Mouse (Mus musculus) neural tube, embryonic 11.5 days (tissue): ENCODE data around the gene Cpsf4. TPM values are rescaled to one million over a fixed set of nuclear protein-coding genes. Genes with fewer than 3 reads are reported as not detected.
A peak's percentile ranks its signal among the peaks of the same experiment; 100 is the strongest.
"Not testable (repeated sequence)": the region's sequence is repeated elsewhere in the genome, so short reads cannot be mapped to it uniquely, and the experiment has no call there.

Experiments used
- ATAC-seq: fragments of 200-750 bp; cut with Nextera tagmentation; 2 replicates; pipeline ENCODE4 v1.8.0; 2017; ENCODE audit warnings: moderate number of reproducible peaks, mild to moderate bottlenecking, moderate TSS enrichment, moderate library complexity; ENCODE audit not compliant: insufficient read depth, low FRiP score, low TSS enrichment
- DNase-seq: peaks from one replicate; pipeline ENCODE4 v3.0.0-alpha.2; 2015; ENCODE audit warnings: low spot score
- H3K27ac ChIP-seq: fragments of 300-500 bp; sonication (generic); 2 replicates; pipeline ENCODE4 v1.5.1; 2014; ENCODE audit warnings: low read depth, mild to moderate bottlenecking, low read length
- H3K27me3 ChIP-seq: fragments of 300-500 bp; sonication (generic); 2 replicates; pipeline ENCODE4 v1.6.1; 2014; ENCODE audit warnings: mild to moderate bottlenecking, low read length, mixed read lengths; ENCODE audit not compliant: control insufficient read depth, insufficient read depth
- H3K36me3 ChIP-seq: fragments of 300-500 bp; sonication (generic); 2 replicates; pipeline ENCODE4 v1.6.1; 2014; ENCODE audit warnings: mild to moderate bottlenecking, low read length, moderate library complexity, mixed read lengths; ENCODE audit not compliant: control insufficient read depth, insufficient read depth
- H3K4me1 ChIP-seq: fragments of 300-500 bp; sonication (generic); 2 replicates; pipeline ENCODE4 v1.6.1; 2014; ENCODE audit warnings: low read length, mixed read lengths; ENCODE audit not compliant: control insufficient read depth, insufficient read depth
- H3K4me2 ChIP-seq: fragments of 300-500 bp; sonication (generic); 2 replicates; pipeline ENCODE4 v1.6.1; 2014; ENCODE audit warnings: low read depth, mild to moderate bottlenecking, moderate library complexity
- H3K4me3 ChIP-seq: fragments of 300-500 bp; sonication (generic); 2 replicates; pipeline ENCODE4 v1.5.1; 2014; ENCODE audit warnings: low read depth, low read length
- H3K9ac ChIP-seq: fragments of 300-500 bp; sonication (generic); 2 replicates; pipeline ENCODE4 v1.6.1; 2014; ENCODE audit warnings: mild to moderate bottlenecking, low read length
- H3K9me3 ChIP-seq: fragments of 300-500 bp; sonication (generic); 2 replicates; pipeline ENCODE4 v1.6.1; 2016; ENCODE audit warnings: low read length; ENCODE audit not compliant: control insufficient read depth
- WGBS: fragments of 180-500 bp; shearing (Covaris S2); extraction: QIAGEN DNeasy Blood & Tissue Kit; methylation state at CpG from one replicate; pipeline ENCODE4 v1.1.7; 2014; 5-methylcytosine and 5-hydroxymethylcytosine counted together
- polyA plus RNA-seq: library from polyadenylated mRNA; unstranded; fragments of >200 nt; fragmentation: Nextera tagmentation; extraction: Ambion mirVana; gene quantifications from 2 replicates; pipeline ENCODE4 v1.2.1, GENCODE M21; 2014

The Cpsf4 gene
- polyA plus RNA-seq, 1 experiment from 2014 or later: 41.1 TPM

DNA sequence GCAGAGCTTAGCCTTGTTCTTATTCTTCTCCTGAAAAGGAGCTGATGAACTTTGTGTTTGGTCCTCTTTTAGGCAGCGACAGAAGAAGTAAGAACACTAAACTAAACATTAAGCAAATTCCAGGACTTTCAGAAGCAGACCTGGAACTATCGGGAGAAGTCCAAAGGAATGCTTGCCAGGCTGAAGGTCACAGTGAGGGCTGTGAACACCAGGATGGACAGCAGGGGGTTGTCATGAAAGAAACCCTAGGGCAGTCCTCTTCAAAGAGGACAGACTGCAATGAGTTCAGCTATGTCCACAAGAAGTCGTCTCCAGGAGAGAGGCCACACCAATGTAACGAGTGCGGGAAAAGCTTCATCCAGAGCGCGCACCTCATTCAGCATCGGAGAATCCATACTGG lies 53.0 kb downstream of the Cpsf4 start:
- DNase-seq: no peak
- peaks cover 15% of the 10 kb centered on the region for H3K36me3 ChIP-seq
- WGBS: 94% methylated on average over 8 of the region's 8 CpGs

DNA sequence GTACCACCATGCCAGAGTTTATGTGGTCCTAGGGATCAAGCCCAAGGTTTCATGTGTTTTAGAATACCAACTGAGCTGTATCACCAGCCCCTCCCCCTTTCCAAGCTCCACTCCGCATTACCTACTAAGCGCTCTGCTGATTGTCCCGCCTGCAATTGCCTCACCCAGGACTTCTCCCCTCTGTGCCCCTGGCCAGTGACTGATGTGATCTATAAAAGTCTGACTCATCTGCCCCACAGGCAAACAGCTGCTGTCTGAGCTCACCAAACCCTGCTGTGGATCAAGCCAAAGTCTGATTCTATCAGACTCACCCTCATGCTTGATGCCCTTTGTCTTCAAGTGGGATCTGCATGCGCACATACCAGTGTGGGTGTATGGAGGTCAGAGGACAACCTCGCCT lies 55.8 kb downstream of the Cpsf4 start:
- ATAC-seq (no peak), DNase-seq (no peak)
- Histone ChIP-seq H3K4me1 (no peaks in the 10 kb centered on the region), H3K27me3 (no peaks in the 10 kb centered on the region), H3K27ac (no peak overlapping the region), H3K9ac (no peak overlapping the region), H3K4me3 (no peak overlapping the region), H3K36me3 (peaks cover 15% of the 10 kb centered on the region), H3K4me2 (no peak overlapping the region), H3K9me3 (no peaks in the 10 kb centered on the region)
- 77% methylated on average over 5 of the region's 5 CpGs for WGBS

More for the DNA sequence above, 53.0 kb downstream of the Cpsf4 start:
- H3K27me3 ChIP-seq: no peaks in the 10 kb centered on the region
- no peak overlapping the region for H3K27ac ChIP-seq
- no peak for ATAC-seq
- no peak overlapping the region for H3K9ac ChIP-seq
- no peak overlapping the region for H3K4me2 ChIP-seq
- no peaks in the 10 kb centered on the region for H3K9me3 ChIP-seq
- no peak overlapping the region for H3K4me3 ChIP-seq
- no peaks in the 10 kb centered on the region for H3K4me1 ChIP-seq

DNA sequence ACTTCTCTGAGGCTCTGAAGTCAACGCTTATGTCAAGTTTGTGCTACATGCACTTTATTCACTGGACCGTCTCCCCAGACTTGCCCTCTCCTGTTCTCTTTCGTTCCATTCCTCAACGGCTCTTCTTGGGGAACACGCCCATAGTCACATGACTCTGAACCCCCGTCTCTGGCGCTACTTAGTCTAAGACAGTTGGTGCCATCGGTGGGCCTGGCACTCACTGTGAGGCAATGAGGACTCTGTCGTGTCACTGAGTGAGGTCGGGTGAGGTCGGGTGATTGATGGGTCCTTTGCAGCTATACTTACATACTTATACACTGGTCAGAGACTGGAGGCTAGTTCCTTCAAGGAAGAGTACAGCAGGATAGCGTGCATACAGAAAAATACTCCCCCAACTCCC lies 56.4 kb downstream of the Cpsf4 start:
- H3K27me3 ChIP-seq: no peaks in the 10 kb centered on the region
- no peak overlapping the region for H3K4me2 ChIP-seq
- no peaks in the 10 kb centered on the region for H3K9me3 ChIP-seq
- peaks cover 15% of the 10 kb centered on the region for H3K36me3 ChIP-seq
- H3K4me1 ChIP-seq: no peaks in the 10 kb centered on the region
- H3K4me3 ChIP-seq: no peak overlapping the region
- DNase-seq (no peak), ATAC-seq (no peak)
- H3K27ac ChIP-seq: no peak overlapping the region
- WGBS: 83% methylated on average over 12 of the region's 12 CpGs
- no peak overlapping the region for H3K9ac ChIP-seq

DNA sequence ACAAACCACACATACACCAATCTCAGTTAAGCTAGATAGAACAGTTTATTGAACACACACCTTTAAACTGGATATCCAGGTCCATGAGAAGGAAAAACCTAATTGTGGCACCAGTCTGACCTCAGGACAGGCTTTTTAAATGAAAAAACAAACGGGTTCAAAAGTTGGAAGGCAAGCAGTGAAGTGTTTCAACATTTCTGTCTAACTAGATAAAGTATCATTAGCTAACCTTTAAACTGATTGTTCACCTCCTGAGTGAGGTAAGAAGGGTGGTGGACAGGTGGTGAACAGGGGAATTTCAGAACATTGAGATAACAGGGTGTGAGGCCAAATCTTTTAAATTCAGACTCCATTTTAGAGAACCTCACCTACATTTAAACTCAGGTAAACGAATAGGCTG lies 59.4 kb downstream of the Cpsf4 start:
- WGBS: 63% methylated on average over 2 of the region's 2 CpGs
- no peak for DNase-seq
- H3K9me3 ChIP-seq: no peaks in the 10 kb centered on the region
- no peak for ATAC-seq
- peaks cover 3% of the 10 kb centered on the region; the same call in 1 of the 2 replicates for H3K36me3 ChIP-seq
- H3K27me3 ChIP-seq: no peaks in the 10 kb centered on the region
- H3K4me2 ChIP-seq: no peak overlapping the region
- H3K27ac ChIP-seq: no peak overlapping the region
- peaks cover 3% of the 10 kb centered on the region; the same call in 1 of the 2 replicates for H3K4me1 ChIP-seq
- no peak overlapping the region for H3K9ac ChIP-seq
- H3K4me3 ChIP-seq: no peak overlapping the region

DNA sequence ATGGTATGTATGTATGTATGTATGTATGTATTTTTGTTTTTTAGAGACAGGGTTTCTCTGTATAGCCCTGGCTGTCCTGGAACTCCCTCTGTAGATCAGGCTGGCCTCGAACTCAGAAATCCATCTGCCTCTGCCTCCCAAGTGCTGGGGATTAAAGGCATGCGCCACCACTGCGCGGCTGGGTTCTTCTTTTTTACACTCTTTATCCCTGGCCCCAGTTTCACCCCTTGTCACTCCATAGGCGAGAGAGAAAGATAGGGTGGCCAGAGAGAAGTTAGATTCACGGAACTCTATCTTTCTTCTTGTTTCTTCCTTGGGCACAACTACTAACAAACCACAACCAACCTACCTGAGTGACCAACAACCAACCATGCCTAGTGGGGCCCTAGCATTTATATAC lies 62.3 kb downstream of the Cpsf4 start:
- not testable (repeated sequence) for H3K36me3 ChIP-seq, H3K9me3 ChIP-seq, ATAC-seq, H3K27ac ChIP-seq, H3K4me3 ChIP-seq, H3K4me2 ChIP-seq, H3K27me3 ChIP-seq, DNase-seq, H3K9ac ChIP-seq, H3K4me1 ChIP-seq
- WGBS: 72% methylated on average over 6 of the region's 6 CpGs

DNA sequence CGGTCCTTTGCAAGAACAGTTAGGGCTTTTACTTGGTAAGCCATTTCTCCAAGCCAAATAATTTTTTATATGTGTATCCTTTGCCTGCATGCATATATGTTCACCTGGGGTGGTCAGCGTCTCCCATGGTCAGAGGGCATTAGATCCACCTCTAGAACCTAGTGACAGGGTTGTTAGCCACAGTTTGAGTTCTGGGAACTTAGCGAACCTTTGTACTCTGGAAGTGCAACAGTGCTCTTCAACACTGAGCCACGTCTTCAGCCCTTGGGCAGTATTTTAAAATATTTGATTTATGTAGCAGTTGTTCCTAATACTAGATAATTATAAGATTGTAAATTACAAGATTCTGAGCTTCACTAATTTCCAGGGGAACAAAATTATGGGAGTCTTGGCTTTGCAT lies 63.6 kb downstream of the Cpsf4 start:
- H3K9ac ChIP-seq: no peak overlapping the region; the same call in 1 of the 2 replicates
- peaks cover 7% of the 10 kb centered on the region for H3K36me3 ChIP-seq
- peaks cover 6% of the 10 kb centered on the region; the same call in 1 of the 2 replicates for H3K4me1 ChIP-seq
- ATAC-seq (no peak), DNase-seq (no peak)
- H3K27me3 ChIP-seq: no peaks in the 10 kb centered on the region
- H3K4me2 ChIP-seq: peak overlapping the region; percentile 81; the same call in 1 of the 2 replicates
- no peak overlapping the region for H3K27ac ChIP-seq
- H3K9me3 ChIP-seq: no peaks in the 10 kb centered on the region
- 89% methylated on average over 4 of the region's 4 CpGs for WGBS
- H3K4me3 ChIP-seq: no peak overlapping the region

DNA sequence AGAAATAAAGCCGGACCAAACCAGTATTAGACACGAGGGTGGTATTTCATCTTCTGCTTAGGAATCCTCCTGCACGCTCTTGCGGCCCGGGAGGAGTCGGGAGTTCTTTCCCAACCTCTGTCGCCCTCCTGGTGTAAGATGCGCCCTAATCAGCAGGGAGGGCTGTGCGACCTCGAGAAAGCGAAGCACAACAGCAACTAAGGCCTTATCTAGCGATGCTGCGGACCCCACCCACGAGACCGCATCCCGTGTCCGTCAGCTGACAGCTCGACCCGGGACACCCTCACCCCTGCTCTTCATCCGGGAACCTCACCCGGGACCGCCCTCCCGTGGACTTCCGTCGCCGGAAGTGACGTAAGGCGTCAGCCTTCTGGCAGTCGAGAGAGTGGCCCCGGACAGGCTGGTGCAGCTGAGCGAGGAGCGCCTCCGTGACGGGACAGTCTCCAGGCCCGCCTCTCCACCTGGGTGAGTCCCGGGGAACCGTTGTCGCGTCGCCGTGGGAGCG lies 64.4 kb downstream of the Cpsf4 start, which contains the start of gene Zfp655:
Zfp655 (plus strand) TSS at position 349 of the 505 bp plus-strand sequence.
- no peaks in the 10 kb centered on the region for H3K27me3 ChIP-seq
- H3K4me3 ChIP-seq: peak within 1 kb of the TSS; percentile 99
- H3K9ac ChIP-seq: peak within 1 kb of the TSS; percentile 97
- peaks cover 7% of the 10 kb centered on the region for H3K36me3 ChIP-seq
- DNase-seq (peak; percentile 95), ATAC-seq (peak; percentile 97)
- peaks cover 6% of the 10 kb centered on the region; the same call in 1 of the 2 replicates for H3K4me1 ChIP-seq
- under 1% methylated on average over 42 of the region's 42 CpGs for WGBS
- H3K4me2 ChIP-seq: peak within 1 kb of the TSS; percentile 81
- H3K9me3 ChIP-seq: no peaks in the 10 kb centered on the region
- peak within 1 kb of the TSS; percentile 88 for H3K27ac ChIP-seq

Other genes starting within 250 kb of the Cpsf4 start
- gene Smurf1, start 201.4 kb upstream of the Cpsf4 start, polyA plus RNA-seq: 19.6 and 21.3 TPM in 2 replicates
- not detected in 2 replicates for gene Gm4871, start 134.5 kb upstream of the Cpsf4 start, polyA plus RNA-seq
- not detected in 2 replicates for gene 1700018F24Rik, start 124.2 kb upstream of the Cpsf4 start, polyA plus RNA-seq
- 175 and 176 TPM in 2 replicates for gene Arpc1a, start 83.4 kb upstream of the Cpsf4 start, polyA plus RNA-seq
- gene Kpna7, start 83.2 kb upstream of the Cpsf4 start, polyA plus RNA-seq: not detected in 2 replicates
- 68.5 and 72.5 TPM in 2 replicates for gene Arpc1b, start 53.0 kb upstream of the Cpsf4 start, polyA plus RNA-seq
- gene Pdap1, start 27.0 kb upstream of the Cpsf4 start, polyA plus RNA-seq: 112 and 116 TPM in 2 replicates
- 250 and 260 TPM in 2 replicates for gene Bud31, start 26.9 kb upstream of the Cpsf4 start, polyA plus RNA-seq
- 16.5 and 17.9 TPM in 2 replicates for gene Ptcd1, start 105 bp upstream of the Cpsf4 start, polyA plus RNA-seq
- gene Atp5j2, start 24.8 kb downstream of the Cpsf4 start, polyA plus RNA-seq: 507 and 532 TPM in 2 replicates
- 8.8 and 9.5 TPM in 2 replicates for gene Zkscan14, start 34.7 kb downstream of the Cpsf4 start, polyA plus RNA-seq
- 19.1 and 21.1 TPM in 2 replicates for gene Zkscan5, start 37.3 kb downstream of the Cpsf4 start, polyA plus RNA-seq
- gene Zfp655, start 64.5 kb downstream of the Cpsf4 start, polyA plus RNA-seq: 43.3 and 47.5 TPM in 2 replicates
- gene Zscan25, start 113.3 kb downstream of the Cpsf4 start, polyA plus RNA-seq: 0.58 and 0.76 TPM in 2 replicates
- gene Cyp3a57, start 178.1 kb downstream of the Cpsf4 start, polyA plus RNA-seq: not detected in 2 replicates